Mouse (Mus musculus) adrenal gland, adult 2 months (tissue): ENCODE data around the gene Celf5. TPM values are rescaled to one million over a fixed set of nuclear protein-coding genes. Genes with fewer than 3 reads are reported as not detected.

Experiments used
- DNase-seq: peaks from one replicate; pipeline ENCODE4 v3.0.0; 2021
- polyA plus RNA-seq: library from polyadenylated mRNA; depleted of rRNA; stranded (reverse); fragments of >200 nt; gene quantifications from 2 replicates; pipeline ENCODE4 v1.2.3, GENCODE M21; 2012
- total RNA-seq, 2 experiments: library from RNA; stranded (reverse); gene quantifications; 2 replicates each; pipeline ENCODE4 v1.2.3; 2021

The Celf5 gene
- total and polyA plus RNA-seq, 3 experiments, result 0.55 to 1.4 (median 0.78) TPM

DNA sequence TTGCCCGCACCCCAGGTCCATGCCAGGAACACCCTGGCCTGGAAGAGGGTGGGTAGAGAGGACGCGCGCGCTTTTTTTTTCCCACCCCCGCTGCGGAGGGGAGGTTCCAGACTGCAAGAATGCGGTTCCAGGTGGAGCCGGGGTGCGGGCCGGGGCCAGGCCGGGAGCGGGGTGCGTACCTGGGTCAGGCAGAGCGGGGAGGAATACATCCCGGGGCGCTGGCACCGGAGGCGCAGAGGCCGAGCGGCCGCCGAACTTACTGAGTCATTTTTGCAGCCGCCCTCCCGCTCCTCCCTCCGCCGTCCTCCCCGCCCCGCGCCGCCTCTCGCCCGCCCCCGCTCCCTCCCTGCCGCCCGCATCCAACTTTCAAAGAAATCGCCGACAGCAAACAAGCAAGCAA lies 55.6 kb downstream of the Celf5 start:
- DNase-seq, result peak; percentile 91

DNA sequence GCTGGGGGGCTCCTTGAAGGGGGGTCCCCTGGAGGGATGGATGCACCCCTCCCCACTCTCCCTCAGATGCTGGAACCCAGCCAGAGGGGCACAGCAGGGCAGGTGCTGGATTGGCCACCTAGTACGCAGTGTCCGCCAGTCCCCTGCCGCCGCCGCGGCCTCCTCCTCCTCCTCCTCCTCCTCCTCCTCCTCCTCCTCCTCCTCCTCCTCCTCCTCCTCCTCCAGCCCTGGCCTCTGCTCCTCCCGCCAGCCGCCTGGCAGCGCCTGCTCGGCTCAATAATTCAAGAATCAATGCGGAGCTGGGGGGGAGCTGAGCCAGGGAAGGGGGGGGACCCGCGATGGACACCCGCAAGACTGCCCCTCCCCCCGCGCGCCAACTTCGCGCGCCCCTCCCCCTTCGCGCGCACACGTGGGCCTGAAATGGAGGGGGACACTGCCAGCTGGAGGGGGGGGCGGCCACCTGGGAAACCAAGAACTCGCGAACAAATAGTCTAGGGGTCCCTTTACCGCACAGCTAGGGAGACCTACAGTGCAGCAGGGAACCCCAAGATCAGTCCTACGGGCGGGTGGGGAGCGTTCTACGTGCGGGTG lies 56.3 kb downstream of the Celf5 start:
- DNase-seq, result peak; percentile 56

DNA sequence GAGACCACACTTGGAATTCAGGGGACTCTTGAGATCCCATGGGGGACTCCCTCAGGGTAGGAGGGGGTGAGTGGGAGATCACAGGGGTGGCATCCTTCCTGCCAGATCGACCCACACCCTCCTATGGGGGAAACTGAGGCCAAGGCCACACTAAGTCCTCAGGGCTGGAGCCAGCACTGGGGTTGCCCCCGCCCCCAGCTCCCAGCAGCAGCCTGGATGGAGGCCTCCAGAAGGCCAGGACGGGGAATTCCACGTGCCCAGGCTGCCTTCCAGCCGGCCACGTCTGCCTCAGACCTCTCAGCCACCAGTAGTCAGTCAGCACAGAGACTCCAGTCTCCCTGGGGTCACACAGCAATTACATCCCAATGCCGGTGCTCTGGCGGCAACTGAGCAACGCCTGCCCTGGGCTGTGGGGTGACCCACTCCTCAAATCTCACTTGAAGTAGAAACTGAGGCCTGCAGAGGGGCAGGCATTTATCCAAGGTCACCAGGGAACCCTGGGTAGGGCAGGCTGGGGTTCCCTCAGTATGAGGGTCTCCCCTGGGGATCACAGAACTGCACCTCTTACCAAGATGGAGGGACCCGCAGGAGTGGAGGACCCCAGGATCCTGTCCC lies 57.2 kb downstream of the Celf5 start:
- DNase-seq, result peak; percentile 81

DNA sequence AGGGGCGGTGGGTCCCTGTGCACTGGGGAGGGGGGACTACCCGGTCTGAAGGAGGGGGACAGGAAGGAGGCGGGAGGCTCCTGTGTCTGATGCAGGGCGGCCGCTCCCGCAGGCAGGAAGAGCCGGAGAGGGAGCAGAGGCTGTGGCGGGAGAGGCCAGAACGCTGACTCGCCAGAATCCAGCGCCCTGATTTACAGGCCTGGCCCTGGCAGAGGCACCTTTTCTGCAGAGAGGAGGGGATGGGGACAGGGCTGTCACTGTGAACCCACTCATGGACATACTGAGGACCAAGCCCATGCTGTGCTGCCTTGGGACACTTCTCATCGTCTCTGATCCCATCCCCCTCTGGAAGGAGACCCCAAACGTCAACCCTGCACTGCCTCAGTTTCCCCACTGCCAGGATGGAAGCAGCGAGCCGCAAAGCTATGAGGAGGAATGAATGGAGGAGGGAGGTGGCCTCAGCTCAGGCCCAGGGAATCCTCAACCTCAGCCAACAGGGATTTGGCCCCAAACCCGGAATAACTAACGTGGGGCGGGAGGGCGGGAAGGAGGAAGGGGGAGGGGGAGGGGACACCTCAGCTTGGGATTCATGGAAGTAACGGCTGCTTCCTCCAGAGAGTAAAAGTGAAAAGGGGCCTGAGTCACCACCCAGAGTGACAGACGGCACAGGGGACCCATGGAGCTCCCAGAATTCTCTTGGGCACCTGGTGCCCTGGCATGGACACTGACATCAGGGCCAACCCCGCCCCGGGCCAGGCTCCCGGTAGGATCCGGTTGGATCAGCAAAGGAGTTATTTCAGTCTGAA lies 58.1 kb downstream of the Celf5 start:
- peak; percentile 83 for DNase-seq

DNA sequence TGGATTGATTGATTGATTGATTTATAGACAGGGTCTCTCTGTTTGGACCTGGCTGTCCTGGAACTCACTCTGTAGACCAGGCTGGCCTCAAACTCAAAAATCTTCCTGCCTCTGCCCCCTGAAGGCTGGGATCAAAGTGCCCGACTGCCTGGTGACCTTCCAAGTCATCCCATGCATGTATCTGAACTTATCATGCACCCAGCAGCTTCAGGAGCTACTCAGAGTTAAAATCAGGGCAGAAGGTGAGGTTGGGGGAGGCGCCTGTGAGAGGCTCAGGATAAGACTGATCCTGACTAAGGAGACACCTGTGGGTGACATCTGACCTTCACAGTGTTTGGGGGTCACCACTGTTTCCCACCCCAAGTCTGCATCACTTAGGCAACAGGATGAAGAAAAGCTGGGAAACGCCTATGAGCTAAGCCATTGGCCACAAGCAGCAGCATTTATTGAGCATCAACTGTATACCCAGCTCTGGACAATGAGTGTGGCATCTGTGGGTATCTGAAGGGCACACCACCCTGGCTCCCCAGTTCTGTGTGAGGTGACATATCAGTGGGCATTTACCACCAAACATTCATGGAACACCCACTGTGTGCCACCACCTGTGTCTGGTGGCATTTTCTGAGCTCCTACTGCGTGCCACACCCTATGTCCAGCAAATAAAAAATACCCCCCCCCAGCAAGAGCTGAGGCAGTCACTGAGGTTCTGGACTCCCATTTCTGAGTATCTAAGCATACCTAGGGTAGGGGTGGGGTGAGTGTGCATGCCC lies 58.8 kb downstream of the Celf5 start:
- DNase-seq, result no peak

DNA sequence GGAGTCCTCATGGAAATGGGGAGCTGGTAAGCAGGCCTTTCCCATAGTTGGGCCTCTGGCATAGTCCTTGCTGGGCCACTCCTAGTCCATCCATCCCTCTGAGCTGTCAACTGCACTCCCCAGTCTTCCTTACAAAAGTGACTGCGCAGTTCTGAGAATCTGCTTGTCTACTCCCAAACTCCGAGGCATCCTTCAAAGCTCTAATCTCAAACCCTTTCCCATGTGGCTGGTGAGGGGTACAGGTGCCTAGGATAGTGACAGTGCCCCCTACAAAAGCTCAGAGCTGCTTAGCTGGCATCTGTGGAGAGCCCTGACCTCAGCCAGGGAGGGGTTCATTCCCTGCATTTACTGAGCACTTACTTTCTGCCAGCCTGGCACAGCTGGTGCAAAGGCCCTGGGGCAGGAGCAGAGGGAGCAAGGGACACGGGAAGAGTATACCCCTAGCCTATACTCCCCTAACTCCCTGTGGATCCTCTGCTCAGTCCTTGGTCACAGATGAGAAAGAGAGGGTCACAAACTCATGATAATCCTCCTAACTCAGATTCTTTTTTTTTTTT lies 59.8 kb downstream of the Celf5 start:
- DNase-seq, result no peak

DNA sequence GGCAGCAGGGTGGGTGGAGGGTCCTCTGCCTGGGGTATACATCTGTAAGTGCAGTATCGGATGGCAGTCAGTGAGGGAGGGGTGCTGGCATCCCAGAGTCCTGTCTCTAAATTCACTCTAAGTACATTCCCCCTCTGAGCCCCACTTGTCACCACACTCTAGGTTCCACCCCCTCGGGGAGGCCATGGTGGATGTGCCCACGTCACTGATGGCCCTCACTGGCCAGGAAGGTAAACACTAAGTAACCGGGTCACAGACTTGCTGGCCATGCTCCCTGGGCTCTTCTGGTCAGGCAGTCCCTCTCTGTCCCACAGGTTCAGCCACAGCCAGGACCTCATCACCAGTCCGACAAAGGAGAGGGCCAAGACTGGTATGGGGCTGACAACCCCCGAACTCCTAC lies 60.3 kb downstream of the Celf5 start:
- peak; percentile 32 for DNase-seq

DNA sequence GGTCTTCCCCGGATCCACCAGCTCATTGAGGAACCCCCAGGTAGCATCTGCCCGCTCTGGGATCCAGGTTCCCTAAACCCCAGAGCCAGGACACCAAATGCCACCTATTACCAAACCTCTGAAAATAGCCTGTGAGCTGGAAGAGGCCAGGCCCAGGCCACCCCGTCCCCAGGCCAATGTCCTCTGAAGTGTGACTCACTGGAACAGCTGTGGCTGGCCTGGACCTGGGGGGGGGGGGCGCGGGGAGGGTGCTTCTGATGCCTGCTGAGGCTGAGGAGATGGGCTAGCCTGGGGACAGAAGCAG lies 60.8 kb downstream of the Celf5 start:
- DNase-seq, result peak; percentile 75

DNA sequence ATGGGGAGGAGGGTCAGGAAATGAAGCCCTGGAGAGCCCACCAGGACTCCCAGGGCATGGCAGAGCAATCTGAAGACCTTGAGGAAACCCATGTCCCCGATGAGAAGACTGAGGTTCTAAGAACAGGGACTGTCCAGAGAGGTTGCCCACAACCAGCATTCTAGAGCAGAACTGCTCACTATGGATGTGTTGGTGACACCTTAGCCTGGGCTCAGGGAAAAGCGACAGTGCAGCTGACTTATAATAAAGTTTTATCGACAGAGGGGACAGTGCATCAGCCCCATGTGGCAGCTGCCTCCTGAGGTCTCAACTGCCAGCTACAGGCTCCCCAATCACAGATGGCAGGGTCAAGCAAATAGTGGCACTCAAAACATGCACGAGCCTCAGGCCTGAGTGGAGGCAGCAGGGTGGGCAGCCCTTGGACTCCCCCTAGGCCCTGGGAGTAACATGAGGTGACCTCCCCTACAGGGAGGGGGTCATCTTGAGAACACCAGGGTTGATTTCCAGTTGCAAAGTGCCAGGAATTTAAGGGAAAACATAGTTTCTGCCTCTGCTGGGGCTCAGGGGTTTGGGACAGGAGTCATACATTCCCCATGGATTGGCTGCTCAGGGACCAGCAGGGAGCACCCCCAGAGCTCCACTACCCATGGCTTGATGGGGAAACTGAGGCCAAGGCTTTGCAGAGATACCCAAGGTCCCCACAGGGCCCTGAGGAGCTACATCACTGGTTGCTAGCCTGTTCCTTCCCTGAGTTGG lies 61.3 kb downstream of the Celf5 start:
- no peak for DNase-seq

DNA sequence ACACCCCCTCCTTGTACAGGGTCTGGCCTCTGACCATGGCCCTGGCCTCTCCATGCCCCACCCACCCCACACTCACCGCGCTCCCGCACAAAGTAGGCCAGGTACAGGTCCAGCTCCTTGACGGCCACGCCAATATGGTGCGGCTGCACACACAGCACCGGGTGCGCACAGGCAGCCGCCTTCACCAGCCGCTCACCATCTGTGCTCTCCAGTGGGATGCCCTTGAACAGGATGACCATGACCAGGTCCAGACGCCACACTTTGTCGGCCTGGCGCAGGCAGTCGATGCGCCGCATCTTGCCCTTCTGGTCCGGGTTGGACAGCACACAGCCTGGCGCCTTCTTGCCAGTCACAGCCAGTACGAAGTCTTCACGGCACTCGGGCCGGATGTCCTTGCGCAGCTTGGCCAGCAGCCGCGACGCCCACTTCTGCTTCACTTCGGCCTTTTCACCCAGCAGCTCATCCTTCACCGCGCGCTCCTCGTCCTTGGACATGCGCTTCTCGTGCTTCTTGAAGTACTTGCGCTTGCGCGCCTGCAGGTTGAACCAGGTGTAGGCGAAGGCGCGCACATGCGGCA lies 62.2 kb downstream of the Celf5 start:
- peak; percentile 82 for DNase-seq

DNA sequence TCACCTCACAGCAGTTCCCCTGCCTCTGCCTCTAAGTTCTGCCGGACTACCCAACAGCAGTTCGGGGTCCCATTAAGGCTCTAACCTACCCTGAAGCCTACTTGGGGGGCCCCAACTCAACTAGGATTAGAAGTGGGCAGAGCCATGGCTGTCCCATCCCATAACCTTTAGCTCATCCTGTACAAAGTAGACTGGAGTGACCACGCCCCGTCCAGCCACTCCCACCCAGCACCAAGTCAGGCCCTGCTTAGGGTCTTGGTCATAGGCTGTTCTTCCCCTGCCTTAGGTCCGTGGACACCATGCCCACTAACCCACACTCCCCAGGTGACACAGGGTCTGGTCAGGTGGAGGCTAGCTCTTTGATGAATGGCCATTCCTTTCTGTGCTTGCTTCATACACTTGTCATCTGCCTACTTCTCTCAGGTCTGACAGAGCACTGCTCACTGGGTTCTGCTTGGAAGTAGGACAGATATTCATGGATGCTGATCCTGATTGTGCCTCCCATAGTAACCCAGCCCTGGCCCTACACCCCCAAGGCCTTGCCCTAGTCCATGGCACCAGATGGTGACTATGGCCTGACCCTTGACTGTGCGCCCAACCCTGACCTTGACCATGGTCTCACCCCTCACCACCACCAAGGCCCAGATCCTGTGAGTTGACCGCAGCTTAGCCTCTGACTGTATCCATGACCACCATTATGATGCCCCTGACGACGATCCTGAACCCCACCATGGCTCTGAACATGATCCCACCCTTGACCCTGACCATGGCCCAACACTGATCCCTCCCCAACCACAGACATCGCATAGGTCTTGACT lies 63.2 kb downstream of the Celf5 start:
- DNase-seq, result peak; percentile 53

DNA sequence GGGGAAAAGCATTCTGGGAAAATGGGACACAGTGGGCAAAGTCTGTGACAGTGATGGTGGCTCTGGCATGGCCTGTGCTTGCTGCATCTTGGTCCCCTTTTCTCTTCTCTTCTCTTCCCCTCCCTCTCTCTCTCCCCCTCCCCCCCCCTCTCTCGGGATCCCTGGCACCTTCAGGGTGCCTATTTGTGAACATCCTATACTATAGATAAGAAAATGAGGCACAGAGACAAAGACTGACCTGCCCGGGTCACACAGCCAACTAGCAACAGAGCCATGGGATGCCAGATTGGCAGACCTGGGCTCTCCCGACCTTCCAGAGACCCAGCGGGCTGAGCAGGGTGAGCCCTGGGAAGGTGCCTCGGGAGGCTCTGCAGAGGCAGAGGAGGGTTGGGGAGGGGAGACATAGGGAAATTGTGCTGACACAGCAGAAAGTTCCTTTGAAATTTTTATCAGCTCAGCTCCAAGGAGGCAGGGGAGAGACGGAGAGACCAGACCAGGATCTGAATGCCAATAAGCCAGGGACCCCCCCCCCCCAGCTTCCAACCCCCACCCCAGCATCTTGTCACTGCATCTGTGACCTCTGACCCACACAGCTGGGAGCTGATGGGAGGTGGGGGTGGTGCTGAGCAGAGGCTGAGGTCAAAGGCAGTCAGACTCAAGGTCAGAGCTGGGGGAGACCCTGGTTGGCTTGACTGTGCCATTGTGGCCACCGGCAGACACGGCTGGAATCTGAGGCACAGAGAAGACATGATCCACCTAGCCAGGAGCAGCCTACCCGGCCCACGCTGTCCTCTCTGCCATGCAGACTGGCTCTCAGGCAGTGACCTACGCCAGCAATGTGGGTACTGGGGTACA lies 64.1 kb downstream of the Celf5 start:
- DNase-seq, result peak; percentile 4

DNA sequence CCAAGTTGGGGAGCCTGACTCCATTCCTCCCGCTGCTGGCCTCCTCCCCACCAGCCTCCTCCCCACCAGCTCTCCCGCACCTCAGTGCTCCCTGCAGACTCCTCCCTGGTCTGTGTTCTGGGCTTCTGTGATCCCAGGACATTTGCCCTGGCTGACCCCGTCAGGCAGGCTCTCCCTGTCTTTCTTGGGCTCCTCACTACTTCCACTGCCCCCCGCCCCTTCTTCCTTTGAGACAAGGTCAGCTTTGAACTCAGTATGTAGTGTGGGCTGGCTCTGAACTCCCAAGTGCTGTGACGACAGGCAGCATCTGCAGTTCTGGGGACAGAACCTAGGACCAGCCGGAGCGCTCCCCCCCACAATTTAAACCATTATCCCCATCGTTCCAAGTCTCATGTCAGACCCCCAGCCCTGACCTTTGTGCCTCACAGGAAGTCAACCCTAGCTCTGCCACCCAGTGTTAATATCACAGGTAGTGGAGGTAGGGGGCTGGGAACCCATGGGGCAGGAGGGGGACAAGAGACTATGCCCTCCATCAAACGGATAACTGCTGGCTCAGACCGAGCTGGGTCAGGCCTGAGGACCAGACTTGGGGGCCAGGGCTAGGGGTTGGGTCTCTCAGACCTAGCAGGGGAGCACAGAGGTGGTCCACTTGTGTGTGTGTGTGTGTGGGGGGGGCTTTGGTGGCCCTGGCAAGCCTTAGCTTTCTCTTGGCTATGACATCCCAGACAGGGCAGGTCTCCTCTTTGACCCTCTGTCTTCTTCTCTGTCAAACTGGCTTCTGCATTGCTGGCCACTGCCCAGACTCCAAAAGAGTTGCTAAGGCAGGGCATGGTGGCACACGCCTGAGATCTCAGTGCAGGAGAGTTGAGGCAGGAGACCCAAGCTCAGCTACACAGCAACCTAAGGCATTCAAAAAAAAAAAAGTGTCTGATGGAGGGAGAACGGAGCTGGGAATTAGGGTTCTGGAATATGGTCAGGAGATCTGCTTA lies 65.0 kb downstream of the Celf5 start:
- DNase-seq, result peak; percentile 53

DNA sequence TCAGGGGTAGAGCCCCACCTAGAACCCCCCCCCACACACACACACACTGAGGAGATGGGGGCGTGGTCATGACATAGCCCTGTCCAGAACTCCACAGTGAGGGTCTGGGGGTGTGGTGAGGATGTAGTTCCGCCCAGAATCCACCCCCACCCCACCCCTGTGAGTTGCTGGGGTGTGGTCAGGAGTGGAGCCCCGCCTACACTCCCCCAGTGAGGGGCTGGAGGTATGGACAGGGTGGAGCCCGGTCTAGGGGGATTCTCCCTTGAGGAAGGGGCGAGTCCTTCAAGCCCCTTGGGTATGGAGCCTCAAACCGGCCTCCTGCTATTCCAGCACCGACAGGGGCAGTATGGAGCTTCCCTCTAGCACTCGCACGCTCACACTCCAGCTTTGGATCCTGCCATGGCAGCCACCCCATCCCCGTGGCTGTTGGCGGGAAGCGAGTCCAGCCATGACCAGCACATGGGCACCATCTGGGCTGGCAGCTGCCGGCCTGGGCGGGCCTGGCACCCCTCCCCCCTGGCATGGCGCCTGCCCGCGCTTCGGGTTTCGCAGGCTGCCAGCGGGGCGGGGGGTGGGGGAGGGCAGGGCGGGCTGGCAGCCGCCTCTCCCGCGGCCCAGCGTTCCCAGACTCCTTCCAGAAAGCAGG lies 65.8 kb downstream of the Celf5 start:
- peak; percentile 88 for DNase-seq

DNA sequence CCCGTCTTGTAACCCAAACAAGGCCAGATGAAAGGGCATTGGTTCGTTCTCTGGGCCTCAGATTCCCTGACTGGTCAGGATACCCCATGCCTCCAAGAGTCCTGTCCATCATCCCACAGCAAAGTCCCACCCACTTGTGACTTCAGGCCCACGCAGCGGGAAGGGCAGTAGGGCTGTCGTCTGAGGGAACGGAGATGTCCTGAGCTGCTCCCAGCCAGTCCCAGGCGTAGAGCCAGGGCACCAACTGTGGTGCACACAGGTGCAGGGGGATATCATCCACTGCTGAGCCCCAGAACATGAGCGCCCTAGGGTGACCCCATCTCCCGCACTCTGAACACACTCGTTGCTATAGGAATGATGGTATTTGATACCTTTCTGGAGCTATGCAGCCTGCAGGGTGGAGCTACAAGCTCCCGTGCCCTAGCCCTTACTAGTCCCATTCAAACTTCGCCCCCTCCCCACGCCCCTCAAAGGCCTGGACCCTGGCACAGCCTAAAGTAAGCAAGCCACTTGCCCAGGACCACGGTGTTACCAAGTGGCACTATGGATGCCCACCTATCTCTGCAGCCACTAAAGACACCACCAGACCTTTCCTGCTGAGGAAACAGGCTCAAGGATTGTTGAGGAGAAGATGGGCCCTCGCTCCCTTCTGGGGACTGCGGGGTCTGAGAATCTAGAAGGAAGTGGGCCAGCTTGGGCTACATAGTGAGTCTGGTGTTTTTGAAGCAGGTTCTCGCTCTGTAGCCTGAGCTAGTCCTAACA lies 66.8 kb downstream of the Celf5 start:
- no peak for DNase-seq

DNA sequence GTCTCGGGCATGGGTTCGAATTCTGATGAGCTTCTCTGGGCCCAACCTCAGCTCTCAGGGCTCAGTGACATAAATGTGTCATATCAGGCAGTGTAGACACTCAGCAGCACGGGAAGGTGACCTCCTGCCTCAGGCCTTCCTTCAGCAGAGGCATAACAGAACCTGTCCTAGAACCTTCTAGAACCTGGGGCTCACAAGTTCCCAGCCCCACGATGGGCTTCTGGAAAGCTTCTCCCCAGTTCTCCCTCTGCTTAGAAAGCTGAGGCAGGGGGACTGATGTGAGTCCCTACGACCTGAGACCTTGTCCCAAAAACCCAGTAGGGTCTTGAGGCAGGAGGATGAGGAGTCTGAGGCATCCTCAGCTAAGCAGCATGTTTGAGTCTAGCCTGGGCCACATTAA lies 67.4 kb downstream of the Celf5 start:
- no peak for DNase-seq

DNA sequence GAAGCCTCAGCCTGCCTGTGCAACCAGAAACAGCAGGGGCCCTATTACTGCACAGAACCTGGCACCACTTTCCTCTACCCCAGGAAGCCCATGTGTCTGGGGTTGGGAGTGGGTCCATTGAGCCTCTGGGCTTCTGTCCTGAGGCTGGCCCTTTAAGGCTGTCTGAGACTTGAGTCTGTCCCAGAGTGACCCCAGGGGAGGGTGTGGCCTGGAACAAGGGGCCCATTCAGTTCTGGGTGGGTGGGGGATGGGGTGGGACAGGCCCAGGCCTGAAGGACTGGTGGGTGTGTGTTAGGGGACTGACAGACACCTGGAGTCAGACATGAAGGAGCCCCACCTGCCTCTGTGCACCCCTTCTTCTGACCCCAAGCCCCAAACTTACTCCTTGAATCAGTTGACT lies 67.8 kb downstream of the Celf5 start:
- no peak for DNase-seq
